Mouse (Mus musculus): ENCODE measurements around the gene Zfp580.

GRCm38 (mm10) chr7:5098769-5099168 is 47.4 kb downstream of the Zfp580 start:
- TF ChIP-seq CTCF (IDR thresholded peaks at IDR 0.05; ENCODE audit: low read depth) (no peak), EP300 (optimal IDR thresholded peaks at IDR 0.05) (no peak)
